Mouse (Mus musculus): Measurements from ENCODE around the gene Ccl28.

GRCm38 (mm10) chr13:119623634-119624033, at the start of gene Ccl28:
- TF ChIP-seq ZNF384 (IDR thresholded peaks at IDR 0.05; ENCODE audit: low read depth, low read length) (no peak), EP300 (IDR thresholded peaks at IDR 0.05; ENCODE audit: low read length) (no peak), CTCF (conservative IDR thresholded peaks at IDR 0.05 in 1 of 2, IDR thresholded peaks at IDR 0.05 in 1 of 2; ENCODE audit: low read depth in 2 of 2, low read length in 2 of 2) (no peak), POLR2A (IDR thresholded peaks at IDR 0.05; ENCODE audit: low read depth, low read length) (no peak), ETS1 (conservative IDR thresholded peaks at IDR 0.05; ENCODE audit: low read depth, low read length) (no peak)

Data from CH12.LX (cell line).